Mouse (Mus musculus) kidney, adult 2 months (tissue): ENCODE results near the gene Ncoa1. TPM values are rescaled to one million over a fixed set of nuclear protein-coding genes. Genes with fewer than 3 reads are reported as not detected.

Experiments used
- DNase-seq: peaks from one replicate; pipeline ENCODE4 v3.0.0; 2021
- H3K27ac ChIP-seq: fragments of 200-500 bp; 2 replicates; pipeline ENCODE4 v1.5.1; 2012; ENCODE audit warnings: low read depth, low read length, control low read depth, inconsistent platforms; ENCODE audit not compliant: insufficient read depth
- H3K27me3 ChIP-seq: fragments of 200-500 bp; replicated peaks from 2 replicates; pipeline ENCODE4 v1.6.1; 2012; ENCODE audit warnings: mild to moderate bottlenecking, moderate library complexity, low read length, inconsistent platforms; ENCODE audit not compliant: control insufficient read depth, insufficient read depth
- H3K36me3 ChIP-seq: fragments of 200-500 bp; 2 replicates; pipeline ENCODE4 v1.6.1; 2012; ENCODE audit warnings: mild to moderate bottlenecking, moderate library complexity, low read length, inconsistent platforms; ENCODE audit not compliant: control insufficient read depth, insufficient read depth
- H3K4me1 ChIP-seq: fragments of 200-500 bp; 2 replicates; pipeline ENCODE4 v1.6.1; 2011; ENCODE audit warnings: low read length; ENCODE audit not compliant: control insufficient read depth, insufficient read depth
- H3K4me3 ChIP-seq: fragments of 200-500 bp; 2 replicates; pipeline ENCODE4 v1.5.1; 2011; ENCODE audit warnings: mild to moderate bottlenecking, low read depth, low read length, control low read depth; ENCODE audit not compliant: insufficient read depth
- CTCF ChIP-seq: fragments of 200-500 bp; conservative IDR thresholded peaks from 2 replicates; pipeline ENCODE4 v1.5.1; 2011; ENCODE audit warnings: low read depth, mild to moderate bottlenecking, control low read depth, low read length, moderate library complexity, mixed read lengths; ENCODE audit not compliant: insufficient read depth, insufficient read length
- POLR2A ChIP-seq: fragments of 200-500 bp; IDR thresholded peaks from one replicate; pipeline ENCODE4 v1.6.1; 2011; ENCODE audit warnings: low read depth, low read length, control low read depth
- WGBS: fragments of 180-500 bp; shearing (Covaris S2); methylation state at CpG from one replicate; pipeline ENCODE4 v1.1.7; 2018; 5-methylcytosine and 5-hydroxymethylcytosine counted together
- polyA plus RNA-seq: library from polyadenylated mRNA; depleted of rRNA; stranded (reverse); fragments of >200 nt; gene quantifications from 2 replicates; pipeline ENCODE4 v1.2.3, GENCODE M21; 2012

Gene Ncoa1
- polyA plus RNA-seq, 1 experiment, result 20.1 TPM

- Histone ChIP-seq H3K4me1 (no peaks in the 10 kb centered on the region), H3K36me3 (peaks cover 4% of the 10 kb centered on the region; the same call in 1 of the 2 replicates), H3K27ac (no peak overlapping the region), H3K4me3 (no peak overlapping the region), H3K27me3 (no peaks in the 10 kb centered on the region)
- WGBS, result 37% methylated on average over 3 of the region's 3 CpGs
- no peak for TF ChIP-seq CTCF
- no peak for TF ChIP-seq POLR2A
- no peak for DNase-seq
Observed at GRCm38 (mm10) chr12:4285186-4285585, 191.8 kb downstream of the Ncoa1 start.

GRCm38 (mm10) chr12:4279878-4280277, 197.1 kb downstream of the Ncoa1 start:
- H3K36me3 ChIP-seq, result peaks cover 2% of the 10 kb centered on the region; the same call in 1 of the 2 replicates
- WGBS, result 91% methylated on average over 3 of the region's 3 CpGs
- H3K27me3 ChIP-seq, result no peaks in the 10 kb centered on the region
- no peak overlapping the region for H3K4me3 ChIP-seq
- no peak overlapping the region for H3K27ac ChIP-seq
- no peak for TF ChIP-seq CTCF
- no peak for TF ChIP-seq POLR2A
- H3K4me1 ChIP-seq, result no peaks in the 10 kb centered on the region
- no peak for DNase-seq

GRCm38 (mm10) chr12:4278978-4279755, 197.8 kb downstream of the Ncoa1 start:
- DNase-seq, result no peak
- no peaks in the 10 kb centered on the region for H3K4me1 ChIP-seq
- TF ChIP-seq POLR2A (no peak), CTCF (no peak)
- no peak overlapping the region for H3K27ac ChIP-seq
- H3K4me3 ChIP-seq, result no peak overlapping the region
- no peaks in the 10 kb centered on the region for H3K27me3 ChIP-seq
- WGBS, result 95% methylated on average over 3 of the region's 3 CpGs
- peaks cover 7% of the 10 kb centered on the region for H3K36me3 ChIP-seq

- WGBS, result 83% methylated on average over 6 of the region's 6 CpGs
Observed at GRCm38 (mm10) chr12:4271078-4271477, 205.9 kb downstream of the Ncoa1 start.

GRCm38 (mm10) chr12:4267765-4268164, 209.2 kb downstream of the Ncoa1 start:
- no peaks in the 10 kb centered on the region for H3K4me1 ChIP-seq
- no peaks in the 10 kb centered on the region for H3K27me3 ChIP-seq
- TF ChIP-seq POLR2A (no peak), CTCF (no peak)
- H3K27ac ChIP-seq, result no peak overlapping the region
- DNase-seq, result peak; percentile 17
- H3K4me3 ChIP-seq, result no peak overlapping the region
- peaks cover 6% of the 10 kb centered on the region for H3K36me3 ChIP-seq
- whole genome bisulfite sequencing, result 91% methylated on average over 4 of the region's 4 CpGs

More at GRCm38 (mm10) chr12:4271078-4271477, 205.9 kb downstream of the Ncoa1 start:
- Histone ChIP-seq H3K27ac (no peak overlapping the region), H3K4me1 (no peaks in the 10 kb centered on the region), H3K27me3 (no peaks in the 10 kb centered on the region), H3K4me3 (no peak overlapping the region), H3K36me3 (peaks cover 8% of the 10 kb centered on the region)
- no peak for DNase-seq
- TF ChIP-seq CTCF (no peak), POLR2A (no peak)

- H3K4me1 ChIP-seq, result no peaks in the 10 kb centered on the region
- WGBS, result 95% methylated on average over 16 of the region's 16 CpGs
- no peak overlapping the region for H3K4me3 ChIP-seq
- TF ChIP-seq CTCF, result no peak
- no peak for TF ChIP-seq POLR2A
- no peaks in the 10 kb centered on the region for H3K27me3 ChIP-seq
- H3K27ac ChIP-seq, result no peak overlapping the region
- no peak for DNase-seq
- H3K36me3 ChIP-seq, result peaks cover 4% of the 10 kb centered on the region
Observed at GRCm38 (mm10) chr12:4252742-4253655, 224.0 kb downstream of the Ncoa1 start.

- Histone ChIP-seq H3K4me3 (no peak overlapping the region), H3K27ac (no peak overlapping the region), H3K4me1 (no peaks in the 10 kb centered on the region), H3K36me3 (peaks cover 1% of the 10 kb centered on the region), H3K27me3 (no peaks in the 10 kb centered on the region)
- 93% methylated on average over 6 of the region's 6 CpGs for WGBS
- DNase-seq, result no peak
- TF ChIP-seq CTCF, result no peak
Observed at GRCm38 (mm10) chr12:4249786-4250185, 227.2 kb downstream of the Ncoa1 start.
